Mouse (Mus musculus) T-helper 17 cell (primary cell): ENCODE data around the gene Fanca.
"Not testable (repeated sequence)": the region's sequence is repeated elsewhere in the genome, so short reads cannot be mapped to it uniquely, and the experiment has no call there.

Experiments
- in situ Hi-C, 2 experiments: fragments of 300-600 bp; cut with MboI, MseI; formaldehyde crosslinking; loops; 1 replicate in 1 of 2; 2 replicates in 1 of 2; pipeline ENCODE4 v1.15.1; 2025; ENCODE audit warnings: high pct_unique_total_duplicates in 2 of 2

Fanca gene

DNA sequence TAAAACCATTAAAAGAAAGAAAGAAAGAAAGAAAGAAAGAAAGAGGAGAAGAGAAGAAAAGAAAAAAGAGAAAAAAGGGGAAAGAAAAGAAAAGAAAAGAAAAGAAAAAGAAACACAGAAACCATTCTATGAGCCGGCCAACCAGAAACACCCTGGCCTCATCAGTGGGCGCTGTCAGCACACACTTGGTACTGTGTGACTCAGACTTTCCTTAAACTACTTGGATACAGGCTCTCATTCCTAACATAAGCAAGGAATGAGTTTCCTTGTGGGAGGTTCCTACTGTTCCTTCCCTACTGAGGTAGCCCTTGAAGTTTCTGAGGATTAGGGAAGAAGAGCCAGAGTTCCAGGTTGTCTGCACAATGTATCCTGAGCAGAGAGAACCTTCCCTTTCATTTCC is 12.9 kb upstream of the Fanca start:
- in situ Hi-C loops, result no loop called here

DNA sequence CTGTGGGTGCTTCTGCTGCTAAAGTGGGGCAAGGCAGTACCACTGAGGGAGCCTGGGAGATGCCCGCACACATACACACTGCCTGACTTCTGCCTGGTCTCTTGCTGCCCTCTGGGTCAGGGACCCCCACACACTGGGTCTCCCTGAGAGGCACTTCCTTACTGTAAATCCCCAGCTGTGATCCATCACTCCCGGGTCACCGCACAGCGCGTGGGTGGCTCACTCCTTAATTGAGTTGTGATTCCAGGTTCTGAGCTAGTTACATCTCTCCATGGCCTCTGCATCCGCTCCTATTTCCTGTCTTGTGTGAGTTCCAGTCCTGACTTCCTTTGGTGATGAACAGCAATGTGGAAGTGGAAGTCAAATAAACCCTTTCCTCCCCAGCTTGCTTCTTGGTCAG is 12.3 kb upstream of the Fanca start:
- in situ Hi-C loops, result no loop called here

DNA sequence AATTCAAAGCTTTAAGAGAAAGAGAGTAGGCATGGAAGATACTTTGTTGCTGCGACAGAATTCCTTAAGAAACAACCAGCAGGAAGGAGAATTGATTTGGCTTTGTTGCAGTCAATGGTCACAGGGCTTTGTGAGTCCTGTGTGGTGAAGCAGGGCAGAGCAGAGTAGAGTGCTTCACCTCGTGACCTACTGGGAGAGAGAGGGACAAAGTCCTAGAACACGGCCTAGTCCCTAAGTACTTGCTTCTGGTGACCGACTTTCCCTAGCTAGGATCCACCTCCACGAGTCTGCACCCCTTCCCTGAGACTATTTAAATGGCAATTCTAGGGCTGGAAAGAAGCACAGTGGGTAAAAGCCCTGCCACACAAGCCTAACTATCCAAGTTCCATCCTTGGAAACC is 11.6 kb upstream of the Fanca start:
- in situ Hi-C loops, result no loop called here

DNA sequence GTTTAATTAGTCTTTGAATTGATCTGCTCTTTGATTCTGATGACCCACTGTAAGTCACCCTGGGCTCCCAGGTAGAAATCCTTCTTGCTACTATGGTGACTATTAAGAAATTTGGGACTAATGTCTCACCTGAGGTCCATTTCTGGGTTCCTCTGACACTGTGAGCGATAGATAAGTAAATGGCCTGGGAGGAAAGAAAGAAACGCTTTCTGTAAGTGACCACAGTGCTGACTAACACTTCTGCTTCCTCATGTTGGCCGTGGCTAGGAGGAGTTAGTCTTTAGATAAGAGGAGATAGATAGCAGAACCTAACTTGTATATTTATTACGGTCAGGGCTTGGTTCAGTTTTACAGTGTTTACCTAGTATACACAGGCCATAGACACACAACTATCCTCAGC is 11.0 kb upstream of the Fanca start:
- in situ Hi-C loops, result no loop called here

DNA sequence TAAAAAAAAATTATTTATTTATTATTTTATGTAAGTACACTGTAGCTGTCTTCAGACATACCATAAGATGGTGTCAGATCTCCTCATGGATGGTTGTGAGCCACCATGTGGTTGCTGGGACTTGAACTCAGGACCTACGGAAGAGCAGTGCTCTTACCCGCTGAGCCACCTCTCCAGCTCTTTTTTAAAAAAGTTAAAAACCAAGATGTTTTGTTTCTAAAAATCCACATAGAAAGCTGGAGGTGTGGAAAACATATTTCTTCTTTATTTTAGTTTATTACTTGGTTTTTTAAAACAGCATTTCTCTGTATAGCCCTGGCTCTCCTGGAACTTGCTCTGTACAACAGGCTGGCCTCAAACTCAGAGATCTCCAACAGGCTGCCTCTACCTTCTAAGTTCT is 10.2 kb upstream of the Fanca start:
- in situ Hi-C loops, result no loop called here

DNA sequence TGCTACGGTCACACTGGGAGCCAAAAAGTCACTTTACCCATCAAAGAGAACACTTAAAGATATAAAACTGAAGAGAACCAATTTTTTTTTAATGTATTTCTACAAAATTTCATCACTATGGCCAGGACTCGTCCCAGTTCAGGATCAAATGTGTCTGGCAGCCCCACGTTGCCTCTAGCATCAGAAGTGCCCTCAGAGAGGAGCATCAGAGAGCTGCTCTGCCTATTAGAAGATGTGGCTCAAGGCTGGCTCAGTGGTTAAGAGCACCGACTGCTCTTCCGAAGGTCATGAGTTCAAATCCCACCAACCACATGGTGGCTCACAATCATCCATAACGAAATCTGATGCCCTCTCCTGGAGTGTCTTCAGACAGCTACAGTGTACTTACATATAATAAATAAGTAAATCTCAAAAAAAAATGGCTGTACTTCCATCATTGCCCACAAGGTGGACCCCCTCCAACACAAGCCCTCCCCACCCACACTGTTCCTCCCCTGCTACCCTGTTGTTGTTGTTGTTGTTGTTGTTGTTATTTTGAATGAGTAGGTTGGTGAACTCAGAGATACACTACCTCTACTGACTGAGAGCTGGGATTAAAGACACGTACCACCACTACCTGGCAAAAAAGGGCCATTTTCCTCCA is 1.3 kb upstream of the Fanca start:
- in situ Hi-C loops, result loop anchor here in 1 of 2 experiments (5.0 kb wide), 2 partner anchors 38 to 87 kb away; no protein-coding TSS in a partner anchor

DNA sequence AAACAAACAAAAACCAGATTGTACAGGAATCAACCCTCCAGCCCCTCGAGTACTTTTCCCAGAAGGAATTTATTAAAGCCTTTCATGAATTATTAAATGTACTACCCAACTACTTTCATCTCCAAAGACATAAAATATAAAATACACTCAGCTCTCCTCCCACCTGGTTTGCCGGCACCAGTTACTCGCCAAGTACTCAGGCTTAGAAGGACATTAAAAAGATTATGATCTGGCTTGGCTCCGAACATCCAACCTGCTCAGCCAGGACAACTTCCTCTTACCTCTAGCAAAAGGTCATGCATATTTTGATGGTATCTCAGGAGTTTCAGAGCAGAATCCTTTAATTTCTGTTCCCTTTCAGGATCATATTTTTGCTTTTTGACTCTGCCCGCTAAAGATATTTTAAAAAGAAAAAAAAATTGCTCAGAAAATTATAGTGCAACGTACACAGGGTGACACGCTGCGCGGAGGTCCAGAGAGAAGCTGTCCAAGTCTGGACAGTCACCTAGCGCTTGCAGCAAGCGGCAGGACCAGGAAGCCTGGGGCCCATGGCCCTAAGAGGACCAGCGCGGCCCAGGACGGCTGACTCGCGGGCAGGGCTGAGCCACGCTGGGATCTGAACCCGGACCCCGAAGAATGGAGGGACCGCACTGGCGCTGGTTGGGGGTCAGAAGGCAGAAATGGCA is 452 bp downstream of the Fanca start:
- in situ Hi-C loops, result loop anchor here in 1 of 2 experiments (5.0 kb wide), 1 partner anchor 86 kb away; no protein-coding TSS in a partner anchor

DNA sequence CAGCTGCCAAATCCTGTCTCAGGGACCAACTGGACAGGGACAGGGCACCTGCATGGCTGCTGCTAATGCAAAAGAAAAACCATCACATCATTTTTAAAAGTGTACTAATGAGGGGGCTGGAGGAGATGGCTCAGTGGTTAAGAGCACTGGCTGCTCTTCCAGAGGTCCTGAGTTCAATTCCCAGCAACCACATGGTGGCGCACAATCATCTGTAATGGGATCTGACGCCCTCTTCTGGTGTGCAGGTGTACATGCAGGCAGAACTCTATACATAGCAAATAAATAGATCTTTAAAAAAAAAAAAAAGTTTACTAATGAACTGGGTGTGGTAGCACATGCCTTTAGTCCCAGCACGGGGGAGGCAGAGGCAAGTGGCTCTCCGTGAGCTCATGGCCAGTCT is 9.6 kb downstream of the Fanca start:
- in situ Hi-C loops, result no loop called here

DNA sequence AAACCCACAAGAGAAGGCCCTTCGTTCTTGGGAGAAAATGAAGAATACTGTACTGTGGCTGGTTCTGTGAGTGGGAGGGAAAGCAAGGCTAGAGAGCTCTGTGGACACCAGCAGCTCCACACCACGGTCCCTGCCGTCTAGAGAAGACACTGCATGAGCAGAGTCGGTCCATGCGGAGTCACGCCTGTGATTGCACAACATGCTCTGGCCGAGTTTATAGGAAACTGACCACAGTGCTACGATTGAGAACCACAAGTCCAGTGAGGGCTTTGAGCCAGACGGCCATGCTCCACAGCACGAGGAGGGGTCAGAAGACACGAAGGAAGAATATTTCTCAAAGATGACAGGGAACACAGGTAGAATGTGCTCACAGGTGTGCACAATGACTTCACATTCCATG is 20.1 kb downstream of the Fanca start:
- in situ Hi-C loops, result no loop called here

DNA sequence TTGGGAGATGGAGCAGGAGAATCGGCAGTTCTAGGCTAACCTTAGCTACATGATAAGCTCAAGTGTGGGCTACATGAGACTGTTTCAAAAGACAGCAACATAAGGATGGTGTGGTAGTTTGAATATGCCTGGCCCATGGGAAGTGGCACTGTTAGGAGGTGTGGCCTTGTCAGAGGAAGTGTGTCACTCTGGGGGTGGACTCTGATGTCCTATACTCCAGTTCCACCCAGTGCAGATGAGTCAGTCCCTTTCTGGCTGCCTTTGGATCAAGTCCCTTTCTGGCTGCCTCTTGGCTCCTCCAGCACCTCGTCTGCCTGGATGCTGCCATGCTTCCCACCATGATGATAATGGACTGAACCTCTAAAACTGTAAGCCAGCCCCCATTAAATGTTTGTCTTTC is 25.6 kb downstream of the Fanca start:
- in situ Hi-C loops, result no loop called here

DNA sequence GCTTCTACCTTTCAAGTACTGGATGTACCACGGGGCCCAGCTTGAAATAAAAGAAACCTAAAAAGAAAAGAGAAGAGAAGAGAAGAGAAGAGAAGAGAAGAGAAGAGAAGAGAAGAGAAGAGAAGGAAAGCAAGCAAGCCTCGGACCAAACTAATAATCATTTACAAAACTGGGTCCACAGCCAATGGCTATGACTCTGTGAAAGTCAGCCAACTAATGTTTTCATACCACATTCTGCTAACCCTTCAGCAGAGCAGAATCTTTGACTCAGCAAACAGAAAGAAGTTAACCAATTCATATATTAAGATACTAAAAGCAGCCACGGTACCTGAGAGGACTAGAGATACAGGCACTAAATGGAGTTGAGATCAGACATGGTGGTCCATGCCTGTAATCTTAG is 26.1 kb downstream of the Fanca start:
- in situ Hi-C loops, result no loop called here

DNA sequence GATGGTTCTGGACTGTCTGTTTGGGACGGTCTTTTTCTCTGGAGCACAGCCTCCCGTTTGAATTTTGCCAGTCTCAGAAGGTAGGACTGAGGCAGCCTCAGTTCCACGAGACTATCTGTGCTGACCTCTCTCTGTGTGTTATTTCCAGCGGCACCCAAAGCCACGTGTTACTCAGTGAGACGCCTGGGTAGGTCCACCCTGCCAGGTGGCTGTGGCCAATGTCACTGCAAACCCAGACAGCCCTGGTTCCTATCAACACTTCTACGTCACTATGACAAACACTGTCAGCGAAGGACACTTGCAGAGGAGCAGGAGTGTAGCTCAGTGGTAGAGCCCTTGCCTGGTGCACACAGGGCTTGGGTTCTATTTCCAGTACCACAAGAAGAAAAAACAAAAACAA is 26.7 kb downstream of the Fanca start:
- in situ Hi-C loops, result no loop called here

DNA sequence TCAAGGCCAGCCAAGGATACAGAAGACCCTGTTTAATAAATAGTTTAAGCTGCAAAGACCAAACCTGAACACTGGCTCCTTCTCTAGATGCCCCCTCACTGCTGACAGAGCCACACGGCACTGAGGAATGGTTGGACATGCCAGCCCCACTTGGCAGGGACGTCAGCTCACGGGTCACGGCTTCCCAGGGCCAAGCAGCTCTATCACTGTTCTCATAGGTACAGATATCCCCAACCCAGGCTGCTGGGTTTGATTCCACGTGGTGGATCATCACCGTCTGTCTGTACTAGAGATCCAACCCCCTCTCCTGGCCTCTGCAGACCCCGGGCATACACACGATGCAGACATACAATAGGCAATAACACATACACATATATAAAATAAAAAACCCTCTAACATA is 27.7 kb downstream of the Fanca start:
- in situ Hi-C loops, result no loop called here

DNA sequence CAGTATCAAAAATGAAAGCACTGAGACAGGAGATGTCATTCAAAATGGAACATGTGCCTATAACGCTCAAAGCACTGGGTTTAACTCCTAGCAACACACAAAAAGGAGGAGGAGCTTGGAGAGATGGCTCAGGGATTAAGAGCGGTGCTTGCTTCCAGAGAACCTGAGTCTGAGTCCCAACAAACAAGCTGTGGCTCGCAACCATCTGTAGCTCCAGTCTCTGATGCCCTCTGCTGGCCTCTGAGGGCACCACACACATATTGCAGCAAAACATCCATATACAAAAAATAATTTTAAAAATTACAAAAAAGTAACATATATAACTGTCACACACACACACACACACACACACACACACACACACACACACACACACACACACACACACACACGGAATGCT is 28.2 kb downstream of the Fanca start:
- in situ Hi-C loops, result no loop called here

DNA sequence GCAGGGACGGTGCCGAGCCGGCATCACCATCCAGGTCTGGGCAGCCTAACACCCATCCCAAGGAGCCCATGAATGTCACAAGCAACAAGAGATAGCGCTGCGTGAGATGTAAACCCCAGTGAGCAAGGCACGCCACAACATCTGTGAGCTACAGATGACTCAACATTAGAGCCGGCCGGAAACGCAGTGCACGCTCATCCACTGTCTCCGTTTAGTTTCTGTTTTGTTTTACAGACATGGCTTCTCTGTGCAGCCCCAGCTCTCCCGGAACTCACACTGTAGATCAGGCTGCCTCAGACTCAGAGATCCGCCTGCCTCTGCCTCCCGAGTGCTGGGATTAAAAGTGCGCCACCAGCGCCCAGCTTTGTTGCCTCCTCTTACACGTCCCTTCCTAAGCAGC is 31.0 kb downstream of the Fanca start:
- in situ Hi-C loops, result no loop called here

DNA sequence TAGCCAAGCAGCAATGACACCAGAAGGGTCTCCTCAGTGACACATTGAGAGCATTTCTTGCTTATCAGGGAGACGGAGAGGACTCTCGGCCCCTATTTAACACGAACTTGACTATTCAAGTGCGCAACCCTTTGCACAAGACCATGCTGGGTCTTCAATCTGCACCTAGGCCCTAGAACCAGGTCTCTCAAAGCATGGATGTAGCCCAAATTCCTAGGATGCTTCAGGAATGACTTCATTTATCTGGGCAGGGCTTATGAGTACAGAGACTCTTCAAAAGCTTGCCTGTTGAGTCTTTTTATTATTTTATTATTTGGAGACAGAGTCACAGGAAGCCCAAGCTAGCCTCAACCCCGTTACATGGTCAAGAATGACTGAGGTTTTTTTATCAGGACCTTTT is 33.9 kb downstream of the Fanca start:
- in situ Hi-C loops, result no loop called here

DNA sequence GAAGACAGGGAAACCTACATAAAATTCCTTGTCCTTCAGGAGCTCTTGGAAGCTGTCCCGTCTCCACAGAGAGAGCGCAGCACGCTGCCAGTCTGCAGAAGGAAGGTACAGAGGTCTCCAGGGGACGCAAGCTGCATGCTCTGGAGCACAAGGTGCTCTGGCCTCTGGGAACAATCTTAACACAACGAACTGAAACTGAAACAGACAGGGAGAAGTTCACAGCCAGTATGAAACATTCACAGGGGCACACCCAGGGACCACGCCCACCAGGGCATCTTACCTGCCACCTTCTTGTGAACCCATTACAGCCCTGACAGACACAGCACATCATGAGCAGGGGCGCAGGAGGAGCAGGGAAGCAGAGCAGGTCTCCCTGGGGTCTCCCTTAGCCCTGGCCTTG is 34.4 kb downstream of the Fanca start:
- in situ Hi-C loops, result no loop called here

DNA sequence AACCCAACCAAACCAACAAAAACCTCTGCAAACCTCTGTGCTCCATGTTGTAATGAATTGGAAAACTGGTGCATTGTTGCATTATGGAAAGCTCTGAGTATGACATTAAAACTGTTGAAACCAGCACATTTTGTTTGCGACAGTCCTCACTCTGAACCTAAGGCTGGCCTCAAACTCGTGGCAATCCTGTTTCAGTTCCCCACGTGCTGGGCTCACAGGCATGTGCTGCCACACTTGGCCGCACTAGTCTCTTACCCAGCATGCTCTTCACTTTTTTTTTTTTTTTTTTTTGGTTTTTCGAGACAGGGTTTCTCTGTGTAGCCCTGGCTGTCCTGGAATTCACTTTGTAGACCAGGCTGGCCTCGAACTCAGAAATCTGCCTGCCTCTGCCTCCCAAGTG is 35.4 kb downstream of the Fanca start:
- in situ Hi-C loops, result not testable (repeated sequence)

DNA sequence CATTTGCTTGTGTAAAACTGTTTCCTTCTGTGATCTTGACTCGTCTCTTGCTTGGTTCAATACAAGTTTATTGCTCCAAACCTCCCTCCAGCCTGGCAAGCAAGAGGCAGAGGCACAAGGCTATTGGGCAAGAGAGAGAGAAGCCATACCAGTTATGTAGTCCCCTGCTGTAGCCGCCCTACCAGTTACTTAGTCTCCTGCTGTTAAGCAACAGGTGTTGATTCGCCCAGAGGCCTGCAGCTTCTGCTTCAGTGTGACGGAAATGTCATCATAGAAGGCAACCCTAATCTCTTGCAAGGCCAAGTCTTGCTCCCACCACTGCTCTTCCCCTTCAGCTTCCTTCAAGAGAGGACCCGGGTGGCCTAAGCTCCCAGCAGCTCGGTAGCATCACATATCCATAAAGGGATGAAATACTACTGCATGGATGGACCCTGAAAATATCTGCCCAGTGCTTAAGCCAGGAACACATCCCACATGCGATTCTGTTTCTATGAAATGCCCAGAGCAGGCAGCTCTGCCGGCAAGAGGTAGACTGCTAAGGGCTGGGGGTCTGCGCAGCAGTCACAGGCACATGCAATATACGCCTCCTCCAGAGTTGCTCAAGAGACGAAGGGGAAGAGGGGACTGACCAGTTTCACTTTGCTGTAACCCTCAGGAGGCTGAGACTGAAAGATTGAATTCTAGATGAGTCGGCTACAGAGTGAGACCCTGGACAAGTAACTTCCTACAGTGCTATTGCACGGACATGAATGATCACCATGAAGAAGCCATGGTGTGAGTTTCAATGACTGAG is 37.9 kb downstream of the Fanca start:
- in situ Hi-C loops, result no loop called here

DNA sequence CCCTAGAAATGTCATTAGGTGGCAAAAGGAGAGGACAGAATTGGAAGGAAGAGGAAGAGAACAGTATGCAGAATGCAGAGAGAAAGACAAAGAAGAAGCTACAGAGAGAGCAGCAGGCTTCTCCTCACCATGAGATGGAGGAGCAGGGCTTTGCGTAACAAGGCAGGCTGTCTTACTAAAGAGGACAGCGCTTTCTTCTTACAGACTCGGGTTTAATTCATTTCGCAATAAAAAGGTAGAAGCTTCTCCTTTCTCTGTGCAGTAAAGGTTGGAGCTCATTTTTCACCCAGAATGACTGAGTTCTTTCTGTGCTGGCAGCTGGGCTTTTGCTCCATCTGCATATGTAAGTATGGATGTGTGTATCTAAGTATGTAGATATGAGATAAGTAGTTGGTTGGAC is 38.5 kb downstream of the Fanca start:
- in situ Hi-C loops, result no loop called here

DNA sequence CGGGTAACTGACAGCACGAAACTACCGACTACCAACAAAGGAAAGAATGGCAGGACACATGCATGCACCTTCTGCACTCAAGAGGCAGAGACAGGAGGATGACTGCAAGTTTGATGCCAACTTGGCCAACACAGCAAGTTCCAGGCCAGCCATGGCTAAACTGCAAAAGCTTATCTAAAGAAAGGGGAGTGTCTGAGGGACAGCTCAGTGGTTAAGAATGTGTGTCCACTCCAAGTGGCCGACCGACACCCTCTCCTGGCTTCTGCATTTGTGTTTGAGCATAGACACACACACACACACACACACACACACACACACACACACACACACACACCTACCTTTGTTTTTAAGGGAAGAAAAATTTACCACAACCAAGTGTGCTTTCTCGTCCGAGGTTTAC is 39.9 kb downstream of the Fanca start:
- in situ Hi-C loops, result no loop called here

DNA sequence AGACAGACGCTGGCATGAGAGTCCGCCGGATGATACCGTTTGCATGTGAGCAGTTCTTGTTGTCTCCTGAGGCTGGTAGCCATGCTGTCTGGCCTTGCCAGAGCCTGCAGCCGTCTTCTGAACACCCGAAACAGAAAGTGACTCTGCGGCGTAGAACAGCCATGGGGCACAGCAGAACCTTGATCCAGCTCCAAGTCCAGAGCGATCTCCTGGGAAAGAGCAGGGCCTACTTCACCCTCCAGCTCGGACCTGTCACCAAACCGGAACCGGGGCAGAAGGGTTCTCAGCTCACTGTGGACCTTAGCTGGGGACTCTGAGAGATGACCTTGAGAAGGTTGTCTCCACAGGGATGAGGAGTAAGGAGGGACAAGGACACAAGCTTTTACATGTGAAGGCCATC is 43.3 kb downstream of the Fanca start:
- in situ Hi-C loops, result no loop called here

DNA sequence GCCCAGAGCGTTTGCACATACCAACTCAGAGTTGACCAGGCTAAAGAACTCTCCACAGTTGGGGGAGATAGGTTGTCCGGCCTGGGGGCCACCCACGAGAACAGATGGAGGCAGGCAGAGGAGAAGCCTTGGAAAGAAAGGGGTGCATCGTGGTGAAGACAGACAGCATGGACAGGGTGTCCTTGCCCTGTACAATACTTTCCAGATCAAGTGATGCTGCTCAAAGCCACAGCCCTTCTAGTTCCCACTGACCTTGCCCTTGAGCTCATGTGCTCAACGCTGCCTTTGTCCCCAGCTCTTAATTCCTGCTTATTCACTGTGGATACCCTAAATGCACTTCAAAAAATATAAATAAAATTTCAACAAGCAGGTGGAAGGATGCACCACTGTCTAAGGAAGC is 43.9 kb downstream of the Fanca start:
- in situ Hi-C loops, result no loop called here
